Mouse (Mus musculus): ENCODE measurements around the gene Rad51b.

The Rad51b gene

GRCm38 (mm10) chr12:79613061-79613788 is 316.1 kb downstream of the Rad51b start:
- no peaks in the 10 kb centered on the region for H3K36me3 ChIP-seq (ENCODE audit: insufficient read depth, low read length)
- H3K4me3 ChIP-seq (replicated peaks; ENCODE audit: low read length), result peak overlapping the region; percentile 32
- no peaks in the 10 kb centered on the region for H3K27me3 ChIP-seq (ENCODE audit: insufficient read depth, low read length)
- no peak for TF ChIP-seq POU5F1 (IDR thresholded peaks at IDR 0.05; ENCODE audit: borderline replicate concordance, low read length)
- no peak for TF ChIP-seq CTCF (conservative IDR thresholded peaks at IDR 0.05; ENCODE audit: low read length)
- no peak for TF ChIP-seq NANOG (IDR thresholded peaks at IDR 0.05; ENCODE audit: borderline replicate concordance, low read length)
- peaks cover 31% of the 10 kb centered on the region for H3K4me1 ChIP-seq (replicated peaks; ENCODE audit: low read depth, low read length)
- H3K9me3 ChIP-seq (ENCODE audit: low read length), result no peaks in the 10 kb centered on the region

GRCm38 (mm10) chr12:79613846-79614582 is 316.9 kb downstream of the Rad51b start:
- no peaks in the 10 kb centered on the region for H3K9me3 ChIP-seq (ENCODE audit: low read length)
- H3K4me1 ChIP-seq (replicated peaks; ENCODE audit: low read depth, low read length), result peaks cover 31% of the 10 kb centered on the region
- H3K27me3 ChIP-seq (ENCODE audit: insufficient read depth, low read length), result no peaks in the 10 kb centered on the region
- TF ChIP-seq CTCF (conservative IDR thresholded peaks at IDR 0.05; ENCODE audit: low read length) (no peak), POU5F1 (IDR thresholded peaks at IDR 0.05; ENCODE audit: borderline replicate concordance, low read length) (no peak), NANOG (IDR thresholded peaks at IDR 0.05; ENCODE audit: borderline replicate concordance, low read length) (no peak)
- H3K36me3 ChIP-seq (ENCODE audit: insufficient read depth, low read length), result no peaks in the 10 kb centered on the region
- H3K4me3 ChIP-seq (replicated peaks; ENCODE audit: low read length), result no peak overlapping the region

GRCm38 (mm10) chr12:79614583-79614953 is 317.5 kb downstream of the Rad51b start:
- TF ChIP-seq CTCF (conservative IDR thresholded peaks at IDR 0.05; ENCODE audit: low read length) (no peak), NANOG (IDR thresholded peaks at IDR 0.05; ENCODE audit: borderline replicate concordance, low read length) (no peak), POU5F1 (IDR thresholded peaks at IDR 0.05; ENCODE audit: borderline replicate concordance, low read length) (no peak)
- Histone ChIP-seq H3K36me3 (ENCODE audit: insufficient read depth, low read length) (no peaks in the 10 kb centered on the region), H3K9me3 (ENCODE audit: low read length) (no peaks in the 10 kb centered on the region), H3K27me3 (ENCODE audit: insufficient read depth, low read length) (no peaks in the 10 kb centered on the region), H3K4me1 (replicated peaks; ENCODE audit: low read depth, low read length) (peaks cover 31% of the 10 kb centered on the region), H3K4me3 (replicated peaks; ENCODE audit: low read length) (no peak overlapping the region)

GRCm38 (mm10) chr12:79615717-79616316 is 318.7 kb downstream of the Rad51b start:
- Histone ChIP-seq H3K27me3 (ENCODE audit: insufficient read depth, low read length) (no peaks in the 10 kb centered on the region), H3K4me1 (replicated peaks; ENCODE audit: low read depth, low read length) (peaks cover 31% of the 10 kb centered on the region), H3K36me3 (ENCODE audit: insufficient read depth, low read length) (no peaks in the 10 kb centered on the region), H3K9me3 (ENCODE audit: low read length) (no peaks in the 10 kb centered on the region), H3K4me3 (replicated peaks; ENCODE audit: low read length) (no peak overlapping the region)
- TF ChIP-seq NANOG (IDR thresholded peaks at IDR 0.05; ENCODE audit: borderline replicate concordance, low read length) (no peak), POU5F1 (IDR thresholded peaks at IDR 0.05; ENCODE audit: borderline replicate concordance, low read length) (no peak), CTCF (conservative IDR thresholded peaks at IDR 0.05; ENCODE audit: low read length) (no peak)

- TF ChIP-seq CTCF (conservative IDR thresholded peaks at IDR 0.05; ENCODE audit: low read length), result no peak
- no peak for TF ChIP-seq NANOG (IDR thresholded peaks at IDR 0.05; ENCODE audit: borderline replicate concordance, low read length)
- TF ChIP-seq POU5F1 (IDR thresholded peaks at IDR 0.05; ENCODE audit: borderline replicate concordance, low read length), result no peak
- Histone ChIP-seq H3K4me3 (replicated peaks; ENCODE audit: low read length) (no peak overlapping the region), H3K36me3 (ENCODE audit: insufficient read depth, low read length) (no peaks in the 10 kb centered on the region), H3K9me3 (ENCODE audit: low read length) (no peaks in the 10 kb centered on the region), H3K27me3 (ENCODE audit: insufficient read depth, low read length) (no peaks in the 10 kb centered on the region), H3K4me1 (replicated peaks; ENCODE audit: low read depth, low read length) (peaks cover 16% of the 10 kb centered on the region)
Measured at GRCm38 (mm10) chr12:79619009-79619408, 321.9 kb downstream of the Rad51b start.

GRCm38 (mm10) chr12:79620693-79621092 is 323.6 kb downstream of the Rad51b start:
- no peaks in the 10 kb centered on the region for H3K27me3 ChIP-seq (ENCODE audit: insufficient read depth, low read length)
- H3K4me1 ChIP-seq (replicated peaks; ENCODE audit: low read depth, low read length), result peaks cover 19% of the 10 kb centered on the region
- H3K9me3 ChIP-seq (ENCODE audit: low read length), result no peaks in the 10 kb centered on the region
- H3K4me3 ChIP-seq (replicated peaks; ENCODE audit: low read length), result no peak overlapping the region
- TF ChIP-seq CTCF (conservative IDR thresholded peaks at IDR 0.05; ENCODE audit: low read length) (no peak), NANOG (IDR thresholded peaks at IDR 0.05; ENCODE audit: borderline replicate concordance, low read length) (no peak), POU5F1 (IDR thresholded peaks at IDR 0.05; ENCODE audit: borderline replicate concordance, low read length) (no peak)
- H3K36me3 ChIP-seq (ENCODE audit: insufficient read depth, low read length), result no peaks in the 10 kb centered on the region

GRCm38 (mm10) chr12:79623308-79623707 is 326.2 kb downstream of the Rad51b start:
- H3K4me1 ChIP-seq (replicated peaks; ENCODE audit: low read depth, low read length), result peaks cover 33% of the 10 kb centered on the region
- H3K9me3 ChIP-seq (ENCODE audit: low read length), result no peaks in the 10 kb centered on the region
- TF ChIP-seq POU5F1 (IDR thresholded peaks at IDR 0.05; ENCODE audit: borderline replicate concordance, low read length) (no peak), NANOG (IDR thresholded peaks at IDR 0.05; ENCODE audit: borderline replicate concordance, low read length) (no peak), CTCF (conservative IDR thresholded peaks at IDR 0.05; ENCODE audit: low read length) (no peak)
- H3K27me3 ChIP-seq (ENCODE audit: insufficient read depth, low read length), result no peaks in the 10 kb centered on the region
- H3K36me3 ChIP-seq (ENCODE audit: insufficient read depth, low read length), result no peaks in the 10 kb centered on the region
- no peak overlapping the region for H3K4me3 ChIP-seq (replicated peaks; ENCODE audit: low read length)

Measured in E14TG2a.4 (cell line).